Mouse (Mus musculus): ENCODE results near the gene Olfr969. TPM values are rescaled to one million over a fixed set of nuclear protein-coding genes. Genes with fewer than 3 reads are reported as not detected.
"Not testable (repeated sequence)": the region's sequence is repeated elsewhere in the genome, so short reads cannot be mapped to it uniquely, and the experiment has no call there.

Olfr969 gene
- not detected in 2 replicates for polyA plus RNA-seq (2015; fragmentation: Nextera tagmentation; extraction: Ambion mirVana)

- ATAC-seq (no peak), DNase-seq (no peak)
- Histone ChIP-seq H3K4me1 (ENCODE audit: insufficient read depth) (no peaks in the 10 kb centered on the region), H3K36me3 (replicated peaks; ENCODE audit: insufficient read depth, low read length) (no peaks in the 10 kb centered on the region), H3K27ac (ENCODE audit: low read depth) (no peak within 1 kb of the TSS), H3K27me3 (ENCODE audit: insufficient read depth, low read length) (no peaks in the 10 kb centered on the region), H3K4me2 (ENCODE audit: low read depth, low read length) (no peak within 1 kb of the TSS), H3K9ac (replicated peaks) (no peak within 1 kb of the TSS), H3K4me3 (ENCODE audit: low read depth, low read length) (no peak within 1 kb of the TSS), H3K9me3 (ENCODE audit: low read length) (no peaks in the 10 kb centered on the region)
- TF ChIP-seq CTCF (IDR thresholded peaks at IDR 0.05; ENCODE audit: low read depth) (no peak), EP300 (IDR thresholded peaks at IDR 0.05; ENCODE audit: low read depth) (no peak)
- 64% methylated on average over 2 of the region's 2 CpGs for WGBS (ENCODE audit: insufficient replicate concordance)
These were observed at the start of gene Olfr969 for GRCm38 (mm10) chr9:39790558-39790957. Gene Olfr969 (plus strand): TSS chr9:39790945.

- H3K4me3 ChIP-seq (ENCODE audit: low read depth, low read length), result no peak within 1 kb of the TSS
- ATAC-seq, result no peak
- no peak for TF ChIP-seq EP300 (IDR thresholded peaks at IDR 0.05; ENCODE audit: low read depth)
- no peak for TF ChIP-seq CTCF (IDR thresholded peaks at IDR 0.05; ENCODE audit: low read depth)
These were observed 44.8 kb upstream of the Olfr969 start, which contains the start of gene Olfr967 for GRCm38 (mm10) chr9:39745949-39746348. Gene Olfr967 (plus strand): TSS chr9:39746249.

GRCm38 (mm10) chr9:39746428-39746827 lies 44.3 kb upstream of the Olfr969 start:
- no peaks in the 10 kb centered on the region for H3K27me3 ChIP-seq (ENCODE audit: insufficient read depth, low read length)
- no peak overlapping the region for H3K9ac ChIP-seq (replicated peaks)
- H3K27ac ChIP-seq (ENCODE audit: low read depth), result no peak overlapping the region
- H3K4me3 ChIP-seq (ENCODE audit: low read depth, low read length), result no peak overlapping the region
- H3K4me2 ChIP-seq (ENCODE audit: low read depth, low read length), result no peak overlapping the region
- no peaks in the 10 kb centered on the region for H3K9me3 ChIP-seq (ENCODE audit: low read length)
- 82% methylated on average over 1 of the region's 1 CpGs for WGBS (ENCODE audit: insufficient replicate concordance)
- TF ChIP-seq EP300 (IDR thresholded peaks at IDR 0.05; ENCODE audit: low read depth), result no peak
- TF ChIP-seq CTCF (IDR thresholded peaks at IDR 0.05; ENCODE audit: low read depth), result no peak
- no peak for ATAC-seq
- H3K36me3 ChIP-seq (replicated peaks; ENCODE audit: insufficient read depth, low read length), result no peaks in the 10 kb centered on the region
- DNase-seq, result no peak
- no peaks in the 10 kb centered on the region for H3K4me1 ChIP-seq (ENCODE audit: insufficient read depth)

More at GRCm38 (mm10) chr9:39745949-39746348, 44.8 kb upstream of the Olfr969 start, which contains the start of gene Olfr967:
- no peak within 1 kb of the TSS for H3K27ac ChIP-seq (ENCODE audit: low read depth)
- H3K4me2 ChIP-seq (ENCODE audit: low read depth, low read length), result no peak within 1 kb of the TSS
- H3K27me3 ChIP-seq (ENCODE audit: insufficient read depth, low read length), result no peaks in the 10 kb centered on the region
- no peaks in the 10 kb centered on the region for H3K36me3 ChIP-seq (replicated peaks; ENCODE audit: insufficient read depth, low read length)
- DNase-seq, result no peak
- no peaks in the 10 kb centered on the region for H3K4me1 ChIP-seq (ENCODE audit: insufficient read depth)
- H3K9ac ChIP-seq (replicated peaks), result no peak within 1 kb of the TSS
- no peaks in the 10 kb centered on the region for H3K9me3 ChIP-seq (ENCODE audit: low read length)

- H3K4me3 ChIP-seq (ENCODE audit: low read depth, low read length), result no peak within 1 kb of the TSS
- H3K27me3 ChIP-seq (ENCODE audit: insufficient read depth, low read length), result no peaks in the 10 kb centered on the region
- no peaks in the 10 kb centered on the region for H3K36me3 ChIP-seq (replicated peaks; ENCODE audit: insufficient read depth, low read length)
- TF ChIP-seq CTCF (IDR thresholded peaks at IDR 0.05; ENCODE audit: low read depth) (no peak), EP300 (IDR thresholded peaks at IDR 0.05; ENCODE audit: low read depth) (no peak)
- no peak for DNase-seq
- H3K9me3 ChIP-seq (ENCODE audit: low read length), result no peaks in the 10 kb centered on the region
- no peak for ATAC-seq
- no peaks in the 10 kb centered on the region for H3K4me1 ChIP-seq (ENCODE audit: insufficient read depth)
- no peak within 1 kb of the TSS for H3K9ac ChIP-seq (replicated peaks)
- H3K4me2 ChIP-seq (ENCODE audit: low read depth, low read length), result no peak within 1 kb of the TSS
- WGBS (ENCODE audit: insufficient replicate concordance), result 68% methylated on average over 1 of the region's 1 CpGs
- no peak within 1 kb of the TSS for H3K27ac ChIP-seq (ENCODE audit: low read depth)
These were observed 7.6 kb upstream of the Olfr969 start, which contains the start of gene Olfr968 for GRCm38 (mm10) chr9:39783153-39783552. Gene Olfr968 (minus strand): TSS chr9:39783253.

GRCm38 (mm10) chr9:39808560-39808959 lies 17.8 kb downstream of the Olfr969 start, which contains the start of gene Olfr970:
Gene Olfr970 (plus strand): TSS chr9:39808860.
- Histone ChIP-seq H3K4me2 (ENCODE audit: low read depth, low read length) (no peak within 1 kb of the TSS), H3K9me3 (ENCODE audit: low read length) (no peaks in the 10 kb centered on the region), H3K4me3 (ENCODE audit: low read depth, low read length) (no peak within 1 kb of the TSS), H3K27ac (ENCODE audit: low read depth) (no peak within 1 kb of the TSS), H3K4me1 (ENCODE audit: insufficient read depth) (no peaks in the 10 kb centered on the region), H3K36me3 (replicated peaks; ENCODE audit: insufficient read depth, low read length) (no peaks in the 10 kb centered on the region), H3K27me3 (ENCODE audit: insufficient read depth, low read length) (no peaks in the 10 kb centered on the region), H3K9ac (replicated peaks) (no peak within 1 kb of the TSS)
- no peak for DNase-seq
- TF ChIP-seq EP300 (IDR thresholded peaks at IDR 0.05; ENCODE audit: low read depth), result no peak
- no peak for TF ChIP-seq CTCF (IDR thresholded peaks at IDR 0.05; ENCODE audit: low read depth)
- WGBS (ENCODE audit: insufficient replicate concordance), result 72% methylated on average over 4 of the region's 4 CpGs
- no peak for ATAC-seq

- DNase-seq; H3K4me1 ChIP-seq (ENCODE audit: insufficient read depth); H3K9ac ChIP-seq (replicated peaks); H3K36me3 ChIP-seq (replicated peaks; ENCODE audit: insufficient read depth, low read length); H3K4me3 ChIP-seq (ENCODE audit: low read depth, low read length); H3K9me3 ChIP-seq (ENCODE audit: low read length); H3K27ac ChIP-seq (ENCODE audit: low read depth); H3K4me2 ChIP-seq (ENCODE audit: low read depth, low read length); ATAC-seq; H3K27me3 ChIP-seq (ENCODE audit: insufficient read depth, low read length): not testable (repeated sequence)
- 74% methylated on average over 1 of the region's 2 CpGs for WGBS (ENCODE audit: insufficient replicate concordance)
These were observed 45.8 kb downstream of the Olfr969 start, which contains the start of gene Olfr971 for GRCm38 (mm10) chr9:39836576-39836975. Gene Olfr971 (plus strand): TSS chr9:39836876.

Other genes with a start within 250 kb of the Olfr969 start
- gene Olfr958, start 236.9 kb upstream of the Olfr969 start, polyA plus RNA-seq (2015; fragmentation: Nextera tagmentation; extraction: Ambion mirVana), result not detected in 2 replicates
- gene Olfr959, start 215.4 kb upstream of the Olfr969 start, polyA plus RNA-seq (2015; fragmentation: Nextera tagmentation; extraction: Ambion mirVana), result not detected in 2 replicates
- gene AW551984, start 186.5 kb upstream of the Olfr969 start, polyA plus RNA-seq (2015; fragmentation: Nextera tagmentation; extraction: Ambion mirVana), result 1.1 and 2.1 TPM in 2 replicates
- gene Olfr148, start 180.3 kb upstream of the Olfr969 start, polyA plus RNA-seq (2015; fragmentation: Nextera tagmentation; extraction: Ambion mirVana), result not detected in 2 replicates
- not detected in 2 replicates for gene Olfr960, start 169.6 kb upstream of the Olfr969 start, polyA plus RNA-seq (2015; fragmentation: Nextera tagmentation; extraction: Ambion mirVana)
- not detected in 2 replicates for gene Olfr961, start 145.9 kb upstream of the Olfr969 start, polyA plus RNA-seq (2015; fragmentation: Nextera tagmentation; extraction: Ambion mirVana)
- not detected in 2 replicates for gene Olfr963, start 123.7 kb upstream of the Olfr969 start, polyA plus RNA-seq (2015; fragmentation: Nextera tagmentation; extraction: Ambion mirVana)
- gene Olfr149, start 83.8 kb upstream of the Olfr969 start, polyA plus RNA-seq (2015; fragmentation: Nextera tagmentation; extraction: Ambion mirVana), result not detected in 2 replicates
- not detected in 2 replicates for gene Olfr965, start 79.6 kb upstream of the Olfr969 start, polyA plus RNA-seq (2015; fragmentation: Nextera tagmentation; extraction: Ambion mirVana)
- gene Olfr150, start 60.0 kb upstream of the Olfr969 start, polyA plus RNA-seq (2015; fragmentation: Nextera tagmentation; extraction: Ambion mirVana), result not detected in 2 replicates
- gene Olfr967, start 44.7 kb upstream of the Olfr969 start, polyA plus RNA-seq (2015; fragmentation: Nextera tagmentation; extraction: Ambion mirVana), result not detected in 2 replicates
- gene Olfr968, start 7.7 kb upstream of the Olfr969 start, polyA plus RNA-seq (2015; fragmentation: Nextera tagmentation; extraction: Ambion mirVana), result not detected in 2 replicates
- gene Olfr970, start 17.9 kb downstream of the Olfr969 start, polyA plus RNA-seq (2015; fragmentation: Nextera tagmentation; extraction: Ambion mirVana), result not detected in 2 replicates
- gene Olfr971, start 45.9 kb downstream of the Olfr969 start, polyA plus RNA-seq (2015; fragmentation: Nextera tagmentation; extraction: Ambion mirVana), result not detected in 2 replicates
- gene Olfr972, start 75.5 kb downstream of the Olfr969 start, polyA plus RNA-seq (2015; fragmentation: Nextera tagmentation; extraction: Ambion mirVana), result not detected in 2 replicates
- not detected in 2 replicates for gene Olfr229, start 116.4 kb downstream of the Olfr969 start, polyA plus RNA-seq (2015; fragmentation: Nextera tagmentation; extraction: Ambion mirVana)
- not detected in 2 replicates for gene Olfr974, start 146.6 kb downstream of the Olfr969 start, polyA plus RNA-seq (2015; fragmentation: Nextera tagmentation; extraction: Ambion mirVana)
- not detected in 2 replicates for gene Olfr975, start 161.1 kb downstream of the Olfr969 start, polyA plus RNA-seq (2015; fragmentation: Nextera tagmentation; extraction: Ambion mirVana)
- not detected in 2 replicates for gene Olfr976, start 170.2 kb downstream of the Olfr969 start, polyA plus RNA-seq (2015; fragmentation: Nextera tagmentation; extraction: Ambion mirVana)
- gene Olfr978, start 201.2 kb downstream of the Olfr969 start, polyA plus RNA-seq (2015; fragmentation: Nextera tagmentation; extraction: Ambion mirVana), result not detected in 2 replicates
- gene Olfr979, start 212.5 kb downstream of the Olfr969 start, polyA plus RNA-seq (2015; fragmentation: Nextera tagmentation; extraction: Ambion mirVana), result not detected in 2 replicates
- not detected in 2 replicates for gene Olfr980, start 218.6 kb downstream of the Olfr969 start, polyA plus RNA-seq (2015; fragmentation: Nextera tagmentation; extraction: Ambion mirVana)
- not detected in 2 replicates for gene Olfr981, start 230.5 kb downstream of the Olfr969 start, polyA plus RNA-seq (2015; fragmentation: Nextera tagmentation; extraction: Ambion mirVana)